In genomic region chr2:169191465-169191864, GRCm38 (mm10) we compare ENCODE assay signal across 15 mouse cellular contexts.
"Had no signal": no experiment of that assay in that cellular context is flagged by ENCODE, and none has a peak within 500 bp of the region (broad histone marks: within the 10 kb centered on the region; RNA-seq: fewer than 3 reads in every experiment).

No protein-coding gene starts in this region.

- H3K9ac ChIP-seq: intestine, embryonic 15.5 days; liver, embryonic 15.5 days; midbrain, embryonic 15.5 days had no signal

- H3K27me3 ChIP-seq: intestine, embryonic 15.5 days; liver, embryonic 15.5 days; midbrain, embryonic 15.5 days had no signal

- H3K9me3 ChIP-seq: intestine, embryonic 15.5 days; liver, embryonic 15.5 days; midbrain, embryonic 15.5 days had no signal

- DNase-seq: kidney, adult 9 months; kidney, postnatal 4 days; left cerebral cortex, postnatal 4 days; lung, adult 2 months; lung, postnatal 4 days; right cerebral cortex, adult 18-20 months; right cerebral cortex, postnatal 25 days; thymus, postnatal 4 days had no signal

- H3K4me2 ChIP-seq: intestine, embryonic 15.5 days; liver, embryonic 11.5 days; liver, embryonic 15.5 days; midbrain, embryonic 11.5 days; midbrain, embryonic 15.5 days had no signal

- ATAC-seq: intestine, embryonic 15.5 days; lung, postnatal 0 days; midbrain, embryonic 15.5 days had no signal

- H3K36me3 ChIP-seq: intestine, embryonic 15.5 days; liver, embryonic 15.5 days; midbrain, embryonic 15.5 days had no signal

- H3K27ac ChIP-seq: intestine, embryonic 15.5 days; layer of hippocampus, adult 2 months; liver, embryonic 15.5 days; midbrain, embryonic 15.5 days had no signal

- H3K4me1 ChIP-seq: intestine, embryonic 15.5 days; liver, embryonic 15.5 days; midbrain, embryonic 15.5 days had no signal

- H3K4me3 ChIP-seq: intestine, embryonic 15.5 days; layer of hippocampus, adult 2 months; liver, embryonic 15.5 days; midbrain, embryonic 15.5 days had no signal
